Mouse (Mus musculus) left cerebral cortex, adult 8-10 months (tissue): ENCODE measurements around the gene Tgif2lx1. TPM values are rescaled to one million over a fixed set of nuclear protein-coding genes. Genes with fewer than 3 reads are reported as not detected.
"Not testable (repeated sequence)": the region's sequence is repeated elsewhere in the genome, so short reads cannot be mapped to it uniquely, and the experiment has no call there.

Source experiments
- DNase-seq, 2 experiments: peaks; one replicate each; pipeline ENCODE4 v3.0.0; 2022; ENCODE audit warnings: low spot score in 2 of 2
- total RNA-seq, 4 experiments: library from RNA; stranded (reverse); gene quantifications; 2 replicates each; pipeline ENCODE4 v1.2.4; 2022

The Tgif2lx1 gene
- total RNA-seq, result not detected

GRCm38 (mm10) chrX:118480637-118481036, at the start of gene Tgif2lx1:
TSS of gene Tgif2lx1 (minus strand) at chrX:118480737.
- DNase-seq, result not testable (repeated sequence)

Other genes with a start within 250 kb of the Tgif2lx1 start
- not detected for gene Tgif2lx2, start 53.5 kb downstream of the Tgif2lx1 start, total RNA-seq